Mouse (Mus musculus) G1E (cell line): ENCODE results near the gene Gm20431.

ENCODE experiments used
- CTCF ChIP-seq: IDR thresholded peaks from 2 replicates; pipeline ENCODE4 v1.5.1; 2012; ENCODE audit warnings: low read depth, low read length, inconsistent platforms, mixed read lengths
- GATA2 ChIP-seq: IDR thresholded peaks from 2 replicates; pipeline ENCODE4 v1.6.1; 2012; ENCODE audit warnings: low read depth, low read length, inconsistent platforms, borderline replicate concordance

DNA sequence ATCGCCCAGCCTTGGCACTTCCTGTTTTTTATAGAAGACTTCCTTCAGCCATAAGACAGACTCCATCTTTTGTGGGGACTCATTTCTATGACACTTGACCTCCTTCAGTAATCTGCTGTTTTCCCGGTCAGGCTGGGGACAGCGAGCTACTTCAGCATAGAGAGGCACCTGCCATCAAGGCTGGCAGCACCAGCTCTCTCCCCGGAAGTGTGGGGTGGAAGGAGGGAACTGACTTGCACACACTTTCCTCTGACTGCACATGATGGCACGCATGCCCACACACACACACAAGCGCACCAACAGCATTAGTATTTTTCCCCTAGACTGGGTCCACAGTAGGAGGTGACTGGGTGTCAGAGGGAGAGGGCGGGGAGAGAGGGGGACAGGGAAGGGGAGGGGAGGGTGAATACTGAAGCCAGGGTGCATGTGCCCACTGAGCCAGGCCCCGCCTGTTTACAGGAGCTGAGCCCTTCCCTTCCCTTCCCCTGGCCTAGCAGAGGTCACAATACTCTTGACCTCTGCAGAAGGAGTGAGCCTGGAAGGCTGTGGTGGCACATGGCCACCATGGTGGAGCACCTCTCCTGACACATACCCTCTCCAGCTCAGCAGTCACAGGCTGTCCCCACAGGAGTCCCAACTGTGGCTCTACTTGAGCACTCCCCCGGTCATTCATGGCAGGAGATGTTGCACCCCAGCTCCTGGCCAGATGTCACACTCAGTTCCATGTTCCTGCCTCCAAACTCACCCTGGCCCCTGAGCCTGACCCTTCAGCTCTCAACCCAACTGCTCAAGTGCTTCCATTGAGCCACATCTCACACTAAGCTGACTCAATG lies 39.8 kb downstream of the Gm20431 start:
- TF ChIP-seq GATA2 = no peak
- no peak for TF ChIP-seq CTCF
